Mouse (Mus musculus): ENCODE measurements at regions not wholly inside any gene's neighbourhood (a gene's known extent, or its start where the extent isn't known, plus 50 kb on each side); places are given as distances from the start of the nearest gene placed in this dataset.

DNA sequence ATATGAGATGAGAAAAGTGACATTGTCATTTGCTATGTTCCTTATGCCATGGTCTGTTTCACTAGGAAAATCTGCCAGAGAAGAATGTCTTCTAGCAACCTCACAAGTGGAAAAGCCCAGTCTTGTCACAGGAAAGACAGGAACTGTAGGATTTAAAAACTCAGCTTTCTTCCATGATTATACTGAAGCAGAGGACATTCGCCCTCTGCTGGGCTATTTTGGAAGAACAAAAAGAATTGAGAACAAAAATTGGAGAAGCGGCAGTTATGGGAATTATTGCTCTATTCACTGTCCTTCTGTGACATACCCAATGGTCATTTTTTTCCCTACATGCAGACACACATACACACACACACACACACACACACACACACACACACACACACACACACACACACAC lies 234.9 kb upstream of the Chl1 start:
- Histone ChIP-seq H3K36me3 (ENCODE audit: control insufficient read depth, insufficient read depth, low read length) (no peaks in the 10 kb centered on the region), H3K27me3 (ENCODE audit: control insufficient read depth, insufficient read depth, low read depth, low read length) (no peaks in the 10 kb centered on the region), H3K27ac (ENCODE audit: low read length) (no peak overlapping the region), H3K4me1 (ENCODE audit: control insufficient read depth, insufficient read depth, low read length) (no peaks in the 10 kb centered on the region), H3K9ac (ENCODE audit: low read depth, low read length) (no peak overlapping the region), H3K4me3 (ENCODE audit: low read depth, low read length) (no peak overlapping the region), H3K9me3 (replicated peaks; ENCODE audit: control insufficient read depth, low read length, poor library complexity, severe bottlenecking) (no peaks in the 10 kb centered on the region), H3K4me2 (ENCODE audit: low read length) (no peak overlapping the region)
- ATAC-seq: no peak
- WGBS: 24% methylated on average over 2 of the region's 2 CpGs

DNA sequence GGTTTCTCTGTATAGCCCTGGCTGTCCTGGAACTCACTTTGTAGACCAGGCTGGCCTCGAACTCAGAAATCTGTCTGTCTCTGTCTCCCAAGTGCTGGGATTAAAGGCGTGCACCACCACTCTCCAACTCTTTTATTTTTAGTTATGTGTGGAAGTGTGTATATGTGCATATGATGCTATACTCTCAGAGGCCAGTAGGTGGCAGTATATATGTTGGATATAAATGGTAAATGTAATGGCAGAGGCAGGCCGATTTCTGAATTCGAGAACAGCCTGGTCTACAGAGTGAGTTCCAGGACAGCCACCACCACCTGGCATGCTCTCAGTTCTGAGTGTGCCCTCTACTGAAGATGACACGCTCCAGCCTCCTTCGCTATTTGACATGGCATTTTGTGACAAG lies 214.4 kb upstream of the Chl1 start:
- no peak overlapping the region for H3K27ac ChIP-seq (ENCODE audit: low read length)
- H3K4me2 ChIP-seq (ENCODE audit: low read length): no peak overlapping the region
- H3K36me3 ChIP-seq (ENCODE audit: control insufficient read depth, insufficient read depth, low read length): no peaks in the 10 kb centered on the region
- H3K27me3 ChIP-seq (ENCODE audit: control insufficient read depth, insufficient read depth, low read depth, low read length): no peaks in the 10 kb centered on the region
- WGBS: 89% methylated on average over 6 of the region's 6 CpGs
- no peak overlapping the region for H3K9ac ChIP-seq (ENCODE audit: low read depth, low read length)
- H3K9me3 ChIP-seq (replicated peaks; ENCODE audit: control insufficient read depth, low read length, poor library complexity, severe bottlenecking): no peaks in the 10 kb centered on the region
- no peak overlapping the region for H3K4me3 ChIP-seq (ENCODE audit: low read depth, low read length)
- no peaks in the 10 kb centered on the region for H3K4me1 ChIP-seq (ENCODE audit: control insufficient read depth, insufficient read depth, low read length)
- no peak for ATAC-seq

GRCm38 (mm10) chr6:103306420-103307249 lies 203.8 kb upstream of the Chl1 start:
- no peaks in the 10 kb centered on the region for H3K27me3 ChIP-seq (ENCODE audit: control insufficient read depth, insufficient read depth, low read depth, low read length)
- H3K36me3 ChIP-seq (ENCODE audit: control insufficient read depth, insufficient read depth, low read length): no peaks in the 10 kb centered on the region
- peaks cover 9% of the 10 kb centered on the region for H3K4me1 ChIP-seq (ENCODE audit: control insufficient read depth, insufficient read depth, low read length)
- 0 out of 2 replicates have a peak overlapping the region, but pooled peaks have one; percentile 30 for H3K9ac ChIP-seq (ENCODE audit: low read depth, low read length)
- WGBS: 28% methylated on average over 8 of the region's 8 CpGs
- H3K4me2 ChIP-seq (ENCODE audit: low read length): no peak overlapping the region
- peak; percentile 80 for ATAC-seq
- no peak overlapping the region for H3K4me3 ChIP-seq (ENCODE audit: low read depth, low read length)
- no peaks in the 10 kb centered on the region for H3K9me3 ChIP-seq (replicated peaks; ENCODE audit: control insufficient read depth, low read length, poor library complexity, severe bottlenecking)
- H3K27ac ChIP-seq (ENCODE audit: low read length): peak overlapping the region; percentile 80

DNA sequence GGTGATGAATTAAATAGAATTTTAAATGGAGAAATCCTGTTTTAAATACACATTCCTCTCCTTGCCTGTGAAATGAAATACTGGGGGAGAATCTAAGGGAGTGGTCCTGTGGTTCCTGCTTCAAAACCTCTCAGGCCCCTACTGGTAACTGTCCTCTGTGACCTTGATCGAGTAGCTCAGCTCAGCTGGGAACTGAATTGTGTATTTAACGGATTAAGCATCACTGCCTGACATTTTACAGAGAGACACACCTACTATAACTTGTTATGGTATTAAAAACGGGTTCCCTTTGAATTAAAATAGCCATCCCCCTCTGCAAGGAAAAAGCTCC lies 203.2 kb upstream of the Chl1 start:
- Histone ChIP-seq H3K9ac (ENCODE audit: low read depth, low read length) (peak overlapping the region; percentile 41; the same call in 1 of the 2 replicates), H3K4me3 (ENCODE audit: low read depth, low read length) (no peak overlapping the region), H3K27ac (ENCODE audit: low read length) (peak overlapping the region; percentile 80), H3K9me3 (replicated peaks; ENCODE audit: control insufficient read depth, low read length, poor library complexity, severe bottlenecking) (no peaks in the 10 kb centered on the region), H3K36me3 (ENCODE audit: control insufficient read depth, insufficient read depth, low read length) (no peaks in the 10 kb centered on the region), H3K4me2 (ENCODE audit: low read length) (no peak overlapping the region; the same call in 1 of the 2 replicates), H3K4me1 (ENCODE audit: control insufficient read depth, insufficient read depth, low read length) (peaks cover 11% of the 10 kb centered on the region), H3K27me3 (ENCODE audit: control insufficient read depth, insufficient read depth, low read depth, low read length) (no peaks in the 10 kb centered on the region)
- 12% methylated on average over 3 of the region's 3 CpGs for WGBS
- ATAC-seq: peak; percentile 80

GRCm38 (mm10) chr6:103312149-103312548 lies 198.2 kb upstream of the Chl1 start:
- Histone ChIP-seq H3K4me3 (ENCODE audit: low read depth, low read length) (no peak overlapping the region), H3K9ac (ENCODE audit: low read depth, low read length) (no peak overlapping the region), H3K4me1 (ENCODE audit: control insufficient read depth, insufficient read depth, low read length) (peaks cover 18% of the 10 kb centered on the region), H3K9me3 (replicated peaks; ENCODE audit: control insufficient read depth, low read length, poor library complexity, severe bottlenecking) (no peaks in the 10 kb centered on the region), H3K4me2 (ENCODE audit: low read length) (no peak overlapping the region), H3K27me3 (ENCODE audit: control insufficient read depth, insufficient read depth, low read depth, low read length) (no peaks in the 10 kb centered on the region), H3K27ac (ENCODE audit: low read length) (no peak overlapping the region), H3K36me3 (ENCODE audit: control insufficient read depth, insufficient read depth, low read length) (no peaks in the 10 kb centered on the region)
- 49% methylated on average over 6 of the region's 6 CpGs for WGBS
- no peak for ATAC-seq

DNA sequence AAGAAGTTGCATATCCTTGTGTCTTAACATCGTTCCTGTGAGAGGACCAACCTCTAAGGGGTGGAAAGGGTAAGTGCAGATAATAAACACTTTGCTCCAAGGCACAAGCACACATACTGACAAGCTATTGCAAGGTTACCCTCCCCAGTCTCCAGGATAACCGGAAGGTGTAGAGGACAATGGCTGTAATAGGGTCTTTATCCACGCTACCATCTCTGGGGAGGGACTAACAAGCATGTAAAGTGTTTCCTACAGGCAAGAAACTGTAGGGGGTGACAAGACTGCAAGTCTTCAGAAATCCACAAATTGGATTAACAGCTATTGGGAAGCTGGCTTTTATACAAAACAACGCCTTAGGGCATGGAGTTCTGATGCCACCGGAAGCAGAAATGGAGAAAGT lies 197.5 kb upstream of the Chl1 start:
- ATAC-seq: no peak
- no peaks in the 10 kb centered on the region for H3K27me3 ChIP-seq (ENCODE audit: control insufficient read depth, insufficient read depth, low read depth, low read length)
- 22% methylated on average over 5 of the region's 5 CpGs for whole genome bisulfite sequencing

DNA sequence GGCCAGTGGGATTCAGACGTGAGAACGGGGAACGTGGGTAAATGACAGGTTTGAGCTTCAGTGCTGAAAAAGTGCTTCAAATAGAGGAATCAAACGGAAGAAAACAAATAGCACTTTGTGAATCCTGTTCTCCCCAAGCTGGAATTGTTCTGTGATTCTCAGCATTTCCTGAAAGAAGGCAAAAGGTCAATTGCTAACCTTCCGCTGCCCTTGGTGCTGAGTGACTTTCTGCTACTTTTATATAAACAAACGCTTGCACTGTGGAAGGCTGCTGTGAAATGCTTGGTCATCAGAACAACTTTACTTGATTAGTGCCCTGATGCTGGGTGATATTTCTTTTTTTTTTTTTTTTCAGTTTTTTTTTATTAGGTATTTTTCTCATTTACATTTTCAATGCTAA lies 192.3 kb upstream of the Chl1 start:
- no peak for ATAC-seq
- peak overlapping the region; percentile 55 for H3K27ac ChIP-seq (ENCODE audit: low read length)

More for the DNA sequence above, 197.5 kb upstream of the Chl1 start:
- H3K9me3 ChIP-seq (replicated peaks; ENCODE audit: control insufficient read depth, low read length, poor library complexity, severe bottlenecking): no peaks in the 10 kb centered on the region
- H3K36me3 ChIP-seq (ENCODE audit: control insufficient read depth, insufficient read depth, low read length): no peaks in the 10 kb centered on the region
- peaks cover 18% of the 10 kb centered on the region for H3K4me1 ChIP-seq (ENCODE audit: control insufficient read depth, insufficient read depth, low read length)
- no peak overlapping the region for H3K27ac ChIP-seq (ENCODE audit: low read length)
- H3K4me2 ChIP-seq (ENCODE audit: low read length): no peak overlapping the region
- no peak overlapping the region for H3K9ac ChIP-seq (ENCODE audit: low read depth, low read length)
- H3K4me3 ChIP-seq (ENCODE audit: low read depth, low read length): no peak overlapping the region

DNA sequence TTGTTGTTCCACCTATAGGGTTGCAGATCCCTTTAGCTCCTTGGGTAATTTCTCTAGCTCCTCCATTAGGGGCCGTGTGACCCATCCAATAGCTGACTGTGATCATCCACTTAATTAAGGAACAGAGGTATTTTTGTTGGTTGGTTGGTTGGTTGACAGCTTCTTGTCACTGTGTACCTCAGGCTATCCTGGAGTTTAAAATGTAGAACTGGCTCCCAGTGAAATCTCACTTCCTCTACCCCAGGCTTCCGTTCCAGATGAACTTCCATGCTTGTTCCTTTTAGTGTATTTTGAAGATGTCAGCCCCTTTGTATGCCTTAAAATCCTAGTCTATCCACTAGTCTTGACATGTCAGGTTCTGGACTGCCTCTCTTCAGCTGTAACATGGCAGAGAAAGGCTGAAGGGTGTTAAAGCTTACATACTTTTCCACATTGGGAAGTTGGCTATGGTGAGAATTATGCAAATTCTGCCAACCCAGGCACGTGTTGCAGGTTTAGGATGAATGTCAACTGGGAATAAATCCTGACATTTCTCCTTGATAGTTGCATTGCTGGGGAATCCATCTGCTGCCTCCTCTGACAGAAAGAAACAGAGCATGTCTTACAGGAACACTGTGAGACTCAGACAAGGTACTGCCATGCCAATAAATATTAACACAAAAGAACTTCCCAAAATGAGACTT lies 191.6 kb upstream of the Chl1 start:
- Histone ChIP-seq H3K4me3 (ENCODE audit: low read depth, low read length) (no peak overlapping the region), H3K36me3 (ENCODE audit: control insufficient read depth, insufficient read depth, low read length) (no peaks in the 10 kb centered on the region), H3K27me3 (ENCODE audit: control insufficient read depth, insufficient read depth, low read depth, low read length) (no peaks in the 10 kb centered on the region), H3K9me3 (replicated peaks; ENCODE audit: control insufficient read depth, low read length, poor library complexity, severe bottlenecking) (no peaks in the 10 kb centered on the region), H3K9ac (ENCODE audit: low read depth, low read length) (no peak overlapping the region), H3K4me2 (ENCODE audit: low read length) (no peak overlapping the region), H3K4me1 (ENCODE audit: control insufficient read depth, insufficient read depth, low read length) (peaks cover 21% of the 10 kb centered on the region), H3K27ac (ENCODE audit: low read length) (no peak overlapping the region)
- no peak for ATAC-seq
- WGBS: 56% methylated on average over 3 of the region's 3 CpGs

More for the DNA sequence above, 192.3 kb upstream of the Chl1 start:
- no peak overlapping the region for H3K4me2 ChIP-seq (ENCODE audit: low read length)
- H3K9ac ChIP-seq (ENCODE audit: low read depth, low read length): no peak overlapping the region
- H3K27me3 ChIP-seq (ENCODE audit: control insufficient read depth, insufficient read depth, low read depth, low read length): no peaks in the 10 kb centered on the region
- no peak overlapping the region for H3K4me3 ChIP-seq (ENCODE audit: low read depth, low read length)
- H3K9me3 ChIP-seq (replicated peaks; ENCODE audit: control insufficient read depth, low read length, poor library complexity, severe bottlenecking): no peaks in the 10 kb centered on the region
- H3K4me1 ChIP-seq (ENCODE audit: control insufficient read depth, insufficient read depth, low read length): peaks cover 21% of the 10 kb centered on the region
- no peaks in the 10 kb centered on the region for H3K36me3 ChIP-seq (ENCODE audit: control insufficient read depth, insufficient read depth, low read length)
- WGBS: 22% methylated on average over 6 of the region's 6 CpGs

DNA sequence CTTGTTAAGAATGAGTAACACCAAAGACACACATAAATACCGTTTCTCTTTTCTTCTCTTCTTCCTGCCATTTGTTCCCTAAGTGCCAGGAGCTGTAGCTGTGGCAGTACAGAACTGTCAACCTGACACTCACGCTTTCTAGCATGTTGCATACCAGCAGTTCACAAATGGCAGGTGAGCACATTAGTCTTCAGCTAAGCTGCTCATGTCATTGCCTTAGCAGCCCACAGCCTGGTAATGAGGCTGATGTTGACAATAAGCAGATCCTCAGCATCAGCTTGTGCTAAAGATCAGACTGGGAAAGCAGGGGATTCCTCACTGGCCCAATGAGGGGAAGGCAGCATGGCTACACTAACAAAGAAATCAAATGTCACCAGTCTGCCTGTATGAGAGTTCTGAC lies 190.4 kb upstream of the Chl1 start:
- WGBS: 63% methylated on average over 2 of the region's 2 CpGs
- Histone ChIP-seq H3K4me1 (ENCODE audit: control insufficient read depth, insufficient read depth, low read length) (peaks cover 21% of the 10 kb centered on the region), H3K27ac (ENCODE audit: low read length) (peak overlapping the region; percentile 50), H3K4me3 (ENCODE audit: low read depth, low read length) (no peak overlapping the region), H3K27me3 (ENCODE audit: control insufficient read depth, insufficient read depth, low read depth, low read length) (no peaks in the 10 kb centered on the region), H3K4me2 (ENCODE audit: low read length) (no peak overlapping the region), H3K36me3 (ENCODE audit: control insufficient read depth, insufficient read depth, low read length) (no peaks in the 10 kb centered on the region), H3K9ac (ENCODE audit: low read depth, low read length) (no peak overlapping the region), H3K9me3 (replicated peaks; ENCODE audit: control insufficient read depth, low read length, poor library complexity, severe bottlenecking) (no peaks in the 10 kb centered on the region)
- ATAC-seq: 0 out of 2 replicates have a peak, but pooled peaks have one; percentile 49
